Mouse (Mus musculus): ENCODE data around the gene Mbl1. TPM values are rescaled to one million over a fixed set of nuclear protein-coding genes. Genes with fewer than 3 reads are reported as not detected.

Mbl1 gene
- not detected in 2 replicates for polyA plus RNA-seq (2015; fragmentation: Nextera tagmentation; extraction: Ambion mirVana)

GRCm38 (mm10) chr14:41151220-41151898 lies at the start of gene Mbl1:
Gene Mbl1 (plus strand): TSS chr14:41151458.

GRCm38 (mm10) chr14:41104853-41105444 lies 46.3 kb upstream of the Mbl1 start, which contains the start of gene Mat1a:
Gene Mat1a (plus strand): TSS chr14:41105035.

GRCm38 (mm10) chr14:41131540-41131939 lies 19.7 kb upstream of the Mbl1 start, which contains the start of gene Sftpa1:
Gene Sftpa1 (plus strand): TSS chr14:41131782.

GRCm38 (mm10) chr14:41185059-41185821 lies 34.0 kb downstream of the Mbl1 start, which contains the start of gene Sftpd:
Gene Sftpd (minus strand): TSS chr14:41185149.

Other genes starting within 250 kb of the Mbl1 start
- gene Tspan14, start 184.7 kb upstream of the Mbl1 start, polyA plus RNA-seq (2015; fragmentation: Nextera tagmentation; extraction: Ambion mirVana): 20.7 and 25.4 TPM in 2 replicates
- 14.4 and 53.2 TPM in 2 replicates for gene Fam213a, start 137.7 kb upstream of the Mbl1 start, polyA plus RNA-seq (2015; fragmentation: Nextera tagmentation; extraction: Ambion mirVana)
- gene Dydc2, start 82.2 kb upstream of the Mbl1 start, polyA plus RNA-seq (2015; fragmentation: Nextera tagmentation; extraction: Ambion mirVana): not detected in 2 replicates
- not detected in 2 replicates for gene Dydc1, start 78.5 kb upstream of the Mbl1 start, polyA plus RNA-seq (2015; fragmentation: Nextera tagmentation; extraction: Ambion mirVana)
- gene Mat1a, start 46.4 kb upstream of the Mbl1 start, polyA plus RNA-seq (2015; fragmentation: Nextera tagmentation; extraction: Ambion mirVana): 0.32 and 0.55 TPM in 2 replicates
- gene Sftpa1, start 19.7 kb upstream of the Mbl1 start, polyA plus RNA-seq (2015; fragmentation: Nextera tagmentation; extraction: Ambion mirVana): 0.17 and 0.30 TPM in 2 replicates
- 0.33 TPM in 1 of 2 replicates, not detected in the other for gene Sftpd, start 33.7 kb downstream of the Mbl1 start, polyA plus RNA-seq (2015; fragmentation: Nextera tagmentation; extraction: Ambion mirVana)
- gene Gm2832, start 127.3 kb downstream of the Mbl1 start, polyA plus RNA-seq (2015; fragmentation: Nextera tagmentation; extraction: Ambion mirVana): not detected in 2 replicates
- gene Gm5798, start 197.2 kb downstream of the Mbl1 start, polyA plus RNA-seq (2015; fragmentation: Nextera tagmentation; extraction: Ambion mirVana): not detected in 2 replicates
- not detected in 2 replicates for gene Gm7945, start 234.9 kb downstream of the Mbl1 start, polyA plus RNA-seq (2015; fragmentation: Nextera tagmentation; extraction: Ambion mirVana)